Mouse (Mus musculus): ENCODE data around the gene Lpgat1. TPM values are rescaled to one million over a fixed set of nuclear protein-coding genes. Genes with fewer than 3 reads are reported as not detected.

Lpgat1 gene
- total RNA-seq, 2 experiments from 2014 or later = 28.7 to 32.1 TPM

- no peak for DNase-seq
Observed at GRCm38 (mm10) chr1:191806740-191807139, 89.1 kb downstream of the Lpgat1 start.

GRCm38 (mm10) chr1:191807979-191808378, 90.3 kb downstream of the Lpgat1 start:
- no peak for DNase-seq

GRCm38 (mm10) chr1:191808688-191809223, 91.1 kb downstream of the Lpgat1 start:
- peak; percentile 11 for DNase-seq

- no peak for DNase-seq
Observed at GRCm38 (mm10) chr1:191811774-191812173, 94.1 kb downstream of the Lpgat1 start.

- DNase-seq = no peak
Observed at GRCm38 (mm10) chr1:191812949-191813691, 95.5 kb downstream of the Lpgat1 start.

GRCm38 (mm10) chr1:191814240-191814639, 96.6 kb downstream of the Lpgat1 start:
- DNase-seq = no peak

- peak; percentile 27 for DNase-seq
Observed at GRCm38 (mm10) chr1:191814935-191815334, 97.3 kb downstream of the Lpgat1 start.

- no peak for DNase-seq
Observed at GRCm38 (mm10) chr1:191816596-191816995, 99.0 kb downstream of the Lpgat1 start.

GRCm38 (mm10) chr1:191817418-191818144, 99.9 kb downstream of the Lpgat1 start:
- DNase-seq = peak; percentile 77

GRCm38 (mm10) chr1:191818145-191818631, 100.6 kb downstream of the Lpgat1 start:
- no peak for DNase-seq

- no peak for DNase-seq
Observed at GRCm38 (mm10) chr1:191819026-191819425, 101.4 kb downstream of the Lpgat1 start.

- DNase-seq = peak; percentile 20
Observed at GRCm38 (mm10) chr1:191820951-191821325, 103.3 kb downstream of the Lpgat1 start.

GRCm38 (mm10) chr1:191821326-191822091, 103.9 kb downstream of the Lpgat1 start, which contains the start of gene Nek2:
TSS of gene Nek2 (plus strand) at chr1:191821444.
- peak; percentile 93 for DNase-seq

- no peak for DNase-seq
Observed at GRCm38 (mm10) chr1:191829124-191829523, 111.5 kb downstream of the Lpgat1 start.

GRCm38 (mm10) chr1:191833396-191833795, 115.8 kb downstream of the Lpgat1 start:
- DNase-seq = no peak

Other genes with a start within 250 kb of the Lpgat1 start
- gene Dtl, start 142.3 kb upstream of the Lpgat1 start, total RNA-seq (2021) = under 1 TPM; 0.18 to 0.78 TPM
- 1 to 10 TPM; 6.4 to 6.6 TPM for gene Ints7, start 142.2 kb upstream of the Lpgat1 start, total RNA-seq (2021)
- under 1 TPM; 0.26 to 0.80 TPM for gene Nek2, start 103.6 kb downstream of the Lpgat1 start, total RNA-seq (2021)
- 1 to 10 TPM; 4.9 to 8.4 TPM for gene Slc30a1, start 188.9 kb downstream of the Lpgat1 start, total RNA-seq (2021)

Data from gastrocnemius, postnatal 25 days (tissue).